8 mouse cellular contexts compared by ENCODE assay signal in genomic region chr5:146231655-146231996, GRCm38 (mm10). TPM values are rescaled to one million over a fixed set of nuclear protein-coding genes. Genes with fewer than 3 reads are reported as not detected.
DNase-seq lines count a peak whose midpoint lies in the region; ATAC-seq and TF ChIP-seq lines count a peak whose summit lies in the region.

No protein-coding gene starts in this region.

- H3K4me2 ChIP-seq in heart, embryonic 15.5 days: peak overlapping the region; percentile 74
- H3K4me2 ChIP-seq in limb, embryonic 11.5 days (ENCODE audit: low read depth, severe bottlenecking): peak overlapping the region; percentile 67
- H3K4me2 ChIP-seq in midbrain, embryonic 13.5 days (replicated peaks): peak overlapping the region; percentile 66

- peak overlapping the region; percentile 91 for H3K9ac ChIP-seq in heart, embryonic 15.5 days
- peak overlapping the region; percentile 91 for H3K9ac ChIP-seq in limb, embryonic 11.5 days (ENCODE audit: low read length)
- H3K9ac ChIP-seq in midbrain, embryonic 13.5 days (replicated peaks): peak overlapping the region; percentile 95

- no peaks in the 10 kb centered on the region for H3K9me3 ChIP-seq in heart, embryonic 15.5 days (replicated peaks)
- H3K9me3 ChIP-seq in limb, embryonic 11.5 days (ENCODE audit: control insufficient read depth, low read length): no peaks in the 10 kb centered on the region
- H3K9me3 ChIP-seq in midbrain, embryonic 13.5 days: no peaks in the 10 kb centered on the region

- no peaks in the 10 kb centered on the region for H3K36me3 ChIP-seq in heart, embryonic 15.5 days
- H3K36me3 ChIP-seq in limb, embryonic 11.5 days (ENCODE audit: control insufficient read depth, insufficient read depth, low read length): no peaks in the 10 kb centered on the region; the same call in 1 of the 2 replicates
- H3K36me3 ChIP-seq in midbrain, embryonic 13.5 days: no peaks in the 10 kb centered on the region
- no peaks in the 10 kb centered on the region for H3K36me3 ChIP-seq in testis, adult 2 months (ENCODE audit: control insufficient read depth, insufficient read depth, low read length)

- peak; percentile 33 for ATAC-seq in common myeloid progenitor, adult 5-6 weeks (replicated peaks; ENCODE audit: low read depth, poor library complexity, severe bottlenecking)
- peak; percentile 5; the same call in 1 of the 2 replicates for ATAC-seq in heart, embryonic 15.5 days (replicated peaks; ENCODE audit: insufficient number of reproducible peaks, insufficient read depth, low FRiP score, low read depth)
- ATAC-seq in limb, embryonic 11.5 days (ENCODE audit: insufficient number of reproducible peaks, low FRiP score, low TSS enrichment, low read depth): 0 out of 2 replicates have a peak, but pooled peaks have one; percentile 21
- no peak; the same call in 1 of the 2 replicates for ATAC-seq in midbrain, embryonic 13.5 days

- peaks cover 14% of the 10 kb centered on the region for H3K4me1 ChIP-seq in heart, embryonic 15.5 days (replicated peaks)
- H3K4me1 ChIP-seq in limb, embryonic 11.5 days (ENCODE audit: control insufficient read depth, insufficient read depth, low read length): peaks cover 3% of the 10 kb centered on the region; the same call in 1 of the 2 replicates
- peaks cover 39% of the 10 kb centered on the region for H3K4me1 ChIP-seq in midbrain, embryonic 13.5 days (replicated peaks)
- H3K4me1 ChIP-seq in testis, adult 2 months (ENCODE audit: control insufficient read depth, insufficient read depth, low read length): peaks cover 3% of the 10 kb centered on the region

- TF ChIP-seq CTCF in testis, adult 2 months (IDR thresholded peaks at IDR 0.05; ENCODE audit: control insufficient read depth, insufficient read depth, insufficient replicate concordance, low read depth, low read length): no peak

- H3K27ac ChIP-seq in heart, embryonic 15.5 days: peak overlapping the region; percentile 96
- peak overlapping the region; percentile 92; the same call in 1 of the 2 replicates for H3K27ac ChIP-seq in limb, embryonic 11.5 days (replicated peaks; ENCODE audit: low read depth, low read length)
- peak overlapping the region; percentile 97 for H3K27ac ChIP-seq in midbrain, embryonic 13.5 days
- peak overlapping the region; percentile 49 for H3K27ac ChIP-seq in testis, adult 2 months (ENCODE audit: control insufficient read depth, insufficient read depth, low read depth, low read length)

- under 1% methylated on average over 19 of the region's 19 CpGs for WGBS in heart, embryonic 15.5 days
- WGBS in limb, embryonic 11.5 days: 0% methylated on average over 19 of the region's 19 CpGs
- under 1% methylated on average over 19 of the region's 19 CpGs for WGBS in midbrain, embryonic 13.5 days

- TF ChIP-seq POLR2A in testis, adult 2 months (IDR thresholded peaks at IDR 0.05; ENCODE audit: control insufficient read depth, low read depth, low read length): no peak

- peak; percentile 14 for DNase-seq in gastrocnemius, postnatal 10 days
- DNase-seq in gastrocnemius, postnatal 25 days: no peak
- peak; percentile 49 for DNase-seq in CD4-positive, CD25-positive, alpha-beta regulatory T cell, adult 2 months (ENCODE audit: low read depth, low spot score)
- peak; percentile 47 for DNase-seq in limb, embryonic 11.5 days (ENCODE audit: low spot score)

- H3K4me3 ChIP-seq in heart, embryonic 15.5 days: peak overlapping the region; percentile 86
- peak overlapping the region; percentile 77 for H3K4me3 ChIP-seq in limb, embryonic 11.5 days (ENCODE audit: low read depth, low read length)
- H3K4me3 ChIP-seq in midbrain, embryonic 13.5 days (replicated peaks): peak overlapping the region; percentile 91
- peak overlapping the region; percentile 97 for H3K4me3 ChIP-seq in testis, adult 2 months (ENCODE audit: control insufficient read depth, low read depth, low read length)

- no peaks in the 10 kb centered on the region for H3K27me3 ChIP-seq in heart, embryonic 15.5 days
- no peaks in the 10 kb centered on the region for H3K27me3 ChIP-seq in limb, embryonic 11.5 days (ENCODE audit: control insufficient read depth, insufficient read depth, low read length)
- no peaks in the 10 kb centered on the region for H3K27me3 ChIP-seq in midbrain, embryonic 13.5 days
- no peaks in the 10 kb centered on the region for H3K27me3 ChIP-seq in testis, adult 2 months (ENCODE audit: control insufficient read depth, insufficient read depth, low read length)

RNA-seq across cellular contexts. Expression of gene Cdk8, which starts 0.6 kb away (rescaled TPM):
- total RNA-seq in gastrocnemius, postnatal 10 days (2021): 10 to 100 TPM; 20.5 to 27.2 TPM
- 10 to 100 TPM; 15.1 to 15.5 TPM for total RNA-seq in gastrocnemius, postnatal 25 days (2021)
- 44.0 and 46.9 TPM in 2 replicates for total RNA-seq in common myeloid progenitor, adult 5-6 weeks (2017)
- polyA plus RNA-seq in heart, embryonic 15.5 days (2015; fragmentation: Nextera tagmentation; extraction: Ambion mirVana): 9.1 and 10.5 TPM in 2 replicates
- polyA plus RNA-seq in limb, embryonic 11.5 days (2014; fragmentation: Nextera tagmentation; extraction: Ambion mirVana): 32.8 and 36.1 TPM in 2 replicates
- polyA plus RNA-seq in midbrain, embryonic 13.5 days (2015; fragmentation: Nextera tagmentation; extraction: Ambion mirVana): 21.8 and 25.6 TPM in 2 replicates
- polyA plus RNA-seq in testis, adult 2 months (2012; rRNA removed): 18.7 and 19.1 TPM in 2 replicates

RNA-seq across cellular contexts. Expression of gene Rnf6, which starts 10.3 kb away (rescaled TPM):
- total RNA-seq in gastrocnemius, postnatal 10 days (2021): 10 to 100 TPM; 38.7 to 43.0 TPM
- 10 to 100 TPM; 31.6 to 40.1 TPM for total RNA-seq in gastrocnemius, postnatal 25 days (2021)
- 44.5 and 52.1 TPM in 2 replicates for total RNA-seq in common myeloid progenitor, adult 5-6 weeks (2017)
- polyA plus RNA-seq in heart, embryonic 15.5 days (2015; fragmentation: Nextera tagmentation; extraction: Ambion mirVana): 46.0 and 47.0 TPM in 2 replicates
- 25.3 and 26.2 TPM in 2 replicates for polyA plus RNA-seq in limb, embryonic 11.5 days (2014; fragmentation: Nextera tagmentation; extraction: Ambion mirVana)
- 26.2 and 27.9 TPM in 2 replicates for polyA plus RNA-seq in midbrain, embryonic 13.5 days (2015; fragmentation: Nextera tagmentation; extraction: Ambion mirVana)
- polyA plus RNA-seq in testis, adult 2 months (2012; rRNA removed): 26.3 and 27.6 TPM in 2 replicates

RNA-seq across cellular contexts. Expression of gene 1700001J03Rik, which starts 46.5 kb away (rescaled TPM):
- under 1 TPM; 0.65 to 0.87 TPM for total RNA-seq in gastrocnemius, postnatal 10 days (2021)
- 1 to 10 TPM; 1.3 to 1.4 TPM for total RNA-seq in gastrocnemius, postnatal 25 days (2021)
- not detected in 2 replicates for total RNA-seq in common myeloid progenitor, adult 5-6 weeks (2017)
- polyA plus RNA-seq in heart, embryonic 15.5 days (2015; fragmentation: Nextera tagmentation; extraction: Ambion mirVana): not detected in 2 replicates
- polyA plus RNA-seq in limb, embryonic 11.5 days (2014; fragmentation: Nextera tagmentation; extraction: Ambion mirVana): not detected in 2 replicates
- polyA plus RNA-seq in midbrain, embryonic 13.5 days (2015; fragmentation: Nextera tagmentation; extraction: Ambion mirVana): 0.28 and 0.32 TPM in 2 replicates
- 471 and 495 TPM in 2 replicates for polyA plus RNA-seq in testis, adult 2 months (2012; rRNA removed)

Comparison
In these comparisons a context has a peak if more than half of its experiments do, and no peak if none do; other contexts are left out.
1. RNA of gene 1700001J03Rik, which starts 46.5 kb away (polyA plus RNA-seq): 471 to 495 TPM in testis, adult 2 months; 0.28 to 0.32 TPM in midbrain, embryonic 13.5 days, not detected in limb, embryonic 11.5 days and not detected in heart, embryonic 15.5 days; every median in the first group is over 100 times any median in the second.
2. Peak in every context shown above with its lines, with median percentiles within 50 percentile points of each other: H3K27ac ChIP-seq, H3K4me2 ChIP-seq, H3K4me3 ChIP-seq and H3K9ac ChIP-seq.